Mouse (Mus musculus): ENCODE results near the gene Zbtb5.

- TF ChIP-seq POLR2A (IDR thresholded peaks at IDR 0.05; ENCODE audit: insufficient read depth, low read length): no peak
- no peak for TF ChIP-seq CTCF (IDR thresholded peaks at IDR 0.05; ENCODE audit: low read depth, low read length)
- no peak for TF ChIP-seq EP300 (IDR thresholded peaks at IDR 0.05; ENCODE audit: insufficient read depth, low read depth, low read length)
Observed at GRCm38 (mm10) chr4:45010806-45011415, 1.3 kb downstream of the Zbtb5 start.
